ENCODE assay signal across 16 mouse cellular contexts in the genomic region with DNA sequence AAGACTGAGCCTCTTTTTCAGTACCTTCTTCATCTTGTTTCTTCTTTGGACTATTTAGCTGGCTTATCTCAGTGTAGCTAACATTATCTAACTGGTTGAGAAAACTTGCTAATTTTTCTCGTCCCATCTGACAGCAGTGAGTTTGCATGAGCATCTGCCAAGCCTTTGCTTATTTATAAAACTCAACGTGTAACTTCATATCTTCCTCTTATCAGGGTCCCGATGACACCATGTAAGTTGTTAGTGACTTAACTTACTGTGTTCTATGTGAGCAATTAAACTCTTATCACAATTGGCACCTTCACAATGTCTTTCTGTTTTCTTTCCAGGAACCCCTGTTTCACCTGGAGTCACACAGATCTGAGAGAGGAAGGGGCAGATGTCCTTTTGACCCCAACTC.
"Had no signal": no experiment of that assay in that cellular context is flagged by ENCODE, and none has a peak within 500 bp of the region (broad histone marks: within the 10 kb centered on the region; RNA-seq: fewer than 3 reads in every experiment).

No protein-coding gene starts in this region.

- H3K9ac ChIP-seq: neural tube, embryonic 13.5 days; neural tube, embryonic 15.5 days; stomach, embryonic 15.5 days had no signal

- H3K27me3 ChIP-seq: neural tube, embryonic 13.5 days; neural tube, embryonic 15.5 days; stomach, embryonic 15.5 days had no signal

- H3K4me1 ChIP-seq: neural tube, embryonic 13.5 days; neural tube, embryonic 15.5 days; stomach, embryonic 15.5 days had no signal

- H3K4me3 ChIP-seq: neural tube, embryonic 13.5 days; neural tube, embryonic 15.5 days; stomach, embryonic 15.5 days had no signal

- H3K27ac ChIP-seq: neural tube, embryonic 13.5 days; neural tube, embryonic 15.5 days; stomach, embryonic 15.5 days; stomach, postnatal 0 days had no signal

- H3K36me3 ChIP-seq: neural tube, embryonic 13.5 days; neural tube, embryonic 15.5 days; stomach, embryonic 15.5 days had no signal

- DNase-seq: retina, postnatal 1 day; right cerebral cortex, adult 18-20 months; right cerebral cortex, postnatal 14 days; right cerebral cortex, postnatal 25 days; right cerebral cortex, postnatal 4 days; spleen, adult 18-20 months; thymus, adult 18-20 months; thymus, adult 2 months; thymus, postnatal 14 days; thymus, postnatal 25 days; thymus, postnatal 36 days; thymus, postnatal 4 days had no signal

- H3K9me3 ChIP-seq: neural tube, embryonic 13.5 days; neural tube, embryonic 15.5 days; stomach, embryonic 15.5 days had no signal

- H3K4me2 ChIP-seq: neural tube, embryonic 13.5 days; neural tube, embryonic 15.5 days; stomach, embryonic 15.5 days had no signal
